Mouse (Mus musculus) hindbrain, embryonic 14.5 days (tissue): Measurements from ENCODE around the gene Cbs. TPM values are rescaled to one million over a fixed set of nuclear protein-coding genes. Genes with fewer than 3 reads are reported as not detected.

Experiments
- ATAC-seq: fragments of 200-750 bp; cut with Nextera tagmentation; 2 replicates; pipeline ENCODE4 v1.8.0; 2017; ENCODE audit warnings: moderate number of reproducible peaks, mild to moderate bottlenecking, moderate TSS enrichment, moderate library complexity; ENCODE audit not compliant: low FRiP score
- DNase-seq: peaks from one replicate; pipeline ENCODE4 v3.0.0-alpha.2; 2015; ENCODE audit warnings: low spot score
- H3K27ac ChIP-seq: fragments of 300-500 bp; sonication (generic); 2 replicates; pipeline ENCODE4 v1.5.1; 2014; ENCODE audit warnings: mild to moderate bottlenecking, moderate library complexity
- H3K27me3 ChIP-seq: fragments of 300-500 bp; sonication (generic); 2 replicates; pipeline ENCODE4 v1.6.1; 2014; ENCODE audit warnings: mild to moderate bottlenecking, low read length, mixed read lengths; ENCODE audit not compliant: control insufficient read depth, insufficient read depth
- H3K36me3 ChIP-seq: fragments of 300-500 bp; sonication (generic); replicated peaks from 2 replicates; pipeline ENCODE4 v1.6.1; 2014; ENCODE audit not compliant: control insufficient read depth, insufficient read depth
- H3K4me1 ChIP-seq: fragments of 300-500 bp; sonication (generic); replicated peaks from 2 replicates; pipeline ENCODE4 v1.6.1; 2014; ENCODE audit warnings: antibody characterized with exemption, low read length, mixed read lengths; ENCODE audit not compliant: control insufficient read depth, insufficient read depth
- H3K4me2 ChIP-seq: fragments of 300-500 bp; sonication (generic); replicated peaks from 2 replicates; pipeline ENCODE4 v1.6.1; 2014; ENCODE audit warnings: mild to moderate bottlenecking, moderate library complexity
- H3K4me3 ChIP-seq: fragments of 300-500 bp; sonication (generic); replicated peaks from 2 replicates; pipeline ENCODE4 v1.5.1; 2014; ENCODE audit warnings: mild to moderate bottlenecking, low read length
- H3K9ac ChIP-seq: fragments of 300-500 bp; sonication (generic); 2 replicates; pipeline ENCODE4 v1.6.1; 2014
- H3K9me3 ChIP-seq: fragments of 300-500 bp; sonication (generic); 2 replicates; pipeline ENCODE4 v1.6.1; 2016; ENCODE audit warnings: low read length; ENCODE audit not compliant: control insufficient read depth
- WGBS: fragments of 180-500 bp; shearing (Covaris S2); extraction: QIAGEN DNeasy Blood & Tissue Kit; methylation state at CpG from one replicate; pipeline ENCODE4 v1.1.7; 2014; 5-methylcytosine and 5-hydroxymethylcytosine counted together
- polyA plus RNA-seq: library from polyadenylated mRNA; unstranded; fragments of >200 nt; fragmentation: Nextera tagmentation; extraction: Ambion mirVana; gene quantifications from 2 replicates; pipeline ENCODE4 v1.2.1, GENCODE M21; 2014

Gene Cbs
- polyA plus RNA-seq, 1 experiment from 2014 or later = 6.7 TPM

GRCm38 (mm10) chr17:31668306-31668705 lies 31.3 kb upstream of the Cbs start:
- Histone ChIP-seq H3K9me3 (no peaks in the 10 kb centered on the region), H3K4me2 (no peak overlapping the region), H3K4me3 (no peak overlapping the region), H3K27me3 (no peaks in the 10 kb centered on the region), H3K36me3 (no peaks in the 10 kb centered on the region), H3K4me1 (no peaks in the 10 kb centered on the region), H3K9ac (no peak overlapping the region), H3K27ac (no peak overlapping the region)
- ATAC-seq (no peak), DNase-seq (no peak)
- WGBS = 84% methylated on average over 8 of the region's 9 CpGs

DNA sequence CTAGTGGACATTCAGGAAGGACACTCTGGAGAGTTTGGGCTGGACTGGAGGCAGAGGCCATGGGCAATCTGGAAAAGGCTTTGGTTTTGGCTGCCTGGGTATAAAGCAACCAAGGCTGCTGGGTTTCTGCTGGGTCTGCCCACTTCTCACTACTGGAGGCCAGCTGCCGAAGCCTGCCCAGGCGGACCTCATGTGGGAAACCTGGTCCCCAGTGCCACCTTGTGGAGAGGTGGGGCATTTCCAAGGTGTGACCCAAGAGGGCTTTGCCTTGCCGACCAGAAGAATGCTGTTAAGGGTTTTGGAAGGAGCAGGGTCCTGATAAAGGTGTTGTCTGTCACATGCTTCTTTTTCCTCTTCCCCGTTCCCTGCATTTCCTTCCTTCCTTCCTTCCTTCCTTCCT lies 27.7 kb upstream of the Cbs start:
- Histone ChIP-seq H3K36me3 (no peaks in the 10 kb centered on the region), H3K9ac (no peak overlapping the region), H3K4me3 (no peak overlapping the region), H3K27me3 (no peaks in the 10 kb centered on the region), H3K9me3 (no peaks in the 10 kb centered on the region), H3K27ac (no peak overlapping the region), H3K4me1 (no peaks in the 10 kb centered on the region), H3K4me2 (no peak overlapping the region)
- WGBS = 21% methylated on average over 4 of the region's 4 CpGs
- peak; percentile 75 for DNase-seq
- peak; percentile 69 for ATAC-seq

- ATAC-seq = no peak
- no peak overlapping the region for H3K9ac ChIP-seq
- DNase-seq = no peak
- H3K4me2 ChIP-seq = no peak overlapping the region
- H3K27me3 ChIP-seq = no peaks in the 10 kb centered on the region
- 0 out of 2 replicates have a peak, but pooled peaks cover 6% of the 10 kb centered on the region for H3K4me1 ChIP-seq
- H3K36me3 ChIP-seq = no peaks in the 10 kb centered on the region
- no peak overlapping the region for H3K4me3 ChIP-seq
- no peaks in the 10 kb centered on the region for H3K9me3 ChIP-seq
- no peak overlapping the region for H3K27ac ChIP-seq
Measured at GRCm38 (mm10) chr17:31662855-31663254, 25.8 kb upstream of the Cbs start.

DNA sequence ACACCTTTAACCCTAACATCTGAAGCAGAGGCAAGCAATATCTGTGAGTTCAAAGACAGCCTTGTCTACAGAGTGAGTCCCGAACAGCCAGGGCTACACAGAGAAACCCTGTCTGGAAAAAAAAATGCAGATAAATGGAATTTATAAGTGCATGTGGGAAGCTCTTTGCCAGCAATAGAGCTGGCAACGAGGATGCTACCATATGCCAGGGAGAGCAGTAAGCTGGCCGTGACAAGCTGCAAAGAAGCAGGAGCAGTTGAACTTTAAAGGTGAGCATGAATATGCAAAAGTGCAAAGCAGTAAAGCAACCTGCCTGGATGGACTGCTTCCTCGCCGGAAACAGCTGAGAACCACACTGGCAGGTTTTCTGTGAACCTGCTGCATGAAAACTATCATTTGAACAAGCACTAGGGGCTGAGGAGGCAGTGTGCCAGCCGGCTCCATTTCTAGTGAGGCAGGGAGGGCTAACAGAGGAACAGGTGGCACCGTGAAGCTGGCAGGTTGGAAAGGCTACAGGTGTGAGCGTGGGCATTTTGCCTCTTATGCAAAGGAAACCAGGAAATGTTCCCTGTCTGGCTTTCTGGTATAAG lies 23.7 kb upstream of the Cbs start:
- no peak overlapping the region for H3K4me3 ChIP-seq
- no peak for ATAC-seq
- peaks cover 15% of the 10 kb centered on the region for H3K4me1 ChIP-seq
- DNase-seq = no peak
- 76% methylated on average over 8 of the region's 8 CpGs for WGBS
- no peaks in the 10 kb centered on the region for H3K27me3 ChIP-seq
- H3K36me3 ChIP-seq = peaks cover 4% of the 10 kb centered on the region; the same call in 1 of the 2 replicates
- no peak overlapping the region for H3K4me2 ChIP-seq
- no peak overlapping the region for H3K27ac ChIP-seq
- no peak overlapping the region; the same call in 1 of the 2 replicates for H3K9ac ChIP-seq
- no peaks in the 10 kb centered on the region for H3K9me3 ChIP-seq

DNA sequence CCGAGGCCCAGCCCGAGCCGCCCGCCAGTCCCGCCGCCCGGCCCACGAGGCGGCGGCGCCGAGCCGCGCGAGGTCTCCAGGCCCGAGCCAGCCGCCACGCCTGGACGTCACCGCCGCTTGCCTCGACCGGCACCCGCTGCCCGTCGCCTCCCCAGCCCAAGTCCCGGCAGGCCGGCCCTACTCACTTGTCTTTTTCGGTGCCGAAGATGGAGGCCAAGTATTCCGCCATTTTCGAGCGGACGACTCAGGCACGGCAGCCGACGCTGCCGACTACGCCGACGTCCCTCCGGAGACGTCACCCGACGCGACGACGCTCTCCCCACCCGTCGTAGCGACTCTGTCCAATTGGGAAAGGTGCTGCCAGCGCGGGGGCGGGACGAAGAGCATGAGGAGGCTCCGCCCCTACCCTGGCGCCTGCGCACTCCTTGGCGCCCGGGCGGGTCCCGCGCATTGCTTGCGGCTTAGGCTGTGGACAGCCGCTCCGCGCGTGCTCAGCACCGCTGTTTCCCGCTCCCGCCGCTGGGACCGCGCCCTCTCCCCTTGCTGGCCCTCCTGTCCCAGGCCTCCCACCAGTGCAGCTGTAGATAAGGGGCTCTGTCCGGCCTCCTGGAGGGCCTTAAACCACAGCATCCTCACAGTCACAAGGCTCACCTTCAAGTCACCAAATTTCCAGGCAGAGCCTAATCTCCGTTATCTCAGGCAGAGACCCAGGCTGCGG lies 21.6 kb upstream of the Cbs start, which contains the start of gene U2af1:
Gene U2af1 (minus strand): TSS at position 425 of the 718 bp plus-strand sequence.
- Histone ChIP-seq H3K9me3 (no peaks in the 10 kb centered on the region), H3K4me1 (peaks cover 15% of the 10 kb centered on the region), H3K9ac (peak within 1 kb of the TSS; percentile 95), H3K4me3 (peak within 1 kb of the TSS; percentile 98), H3K27ac (peak within 1 kb of the TSS; percentile 89), H3K36me3 (peaks cover 25% of the 10 kb centered on the region), H3K4me2 (peak within 1 kb of the TSS; percentile 93), H3K27me3 (no peaks in the 10 kb centered on the region)
- ATAC-seq (peak; percentile 98), DNase-seq (peak; percentile 99)
- under 1% methylated on average over 73 of the region's 77 CpGs for WGBS

GRCm38 (mm10) chr17:31658136-31658467 lies 21.1 kb upstream of the Cbs start:
- H3K9me3 ChIP-seq = no peaks in the 10 kb centered on the region
- 1% methylated on average over 27 of the region's 27 CpGs for WGBS
- H3K4me2 ChIP-seq = peak overlapping the region; percentile 93
- H3K27me3 ChIP-seq = no peaks in the 10 kb centered on the region
- DNase-seq (no peak), ATAC-seq (no peak)
- H3K9ac ChIP-seq = peak overlapping the region; percentile 95
- H3K36me3 ChIP-seq = peaks cover 30% of the 10 kb centered on the region
- H3K27ac ChIP-seq = peak overlapping the region; percentile 89
- peaks cover 15% of the 10 kb centered on the region for H3K4me1 ChIP-seq
- H3K4me3 ChIP-seq = peak overlapping the region; percentile 98

- H3K9ac ChIP-seq = peak overlapping the region; percentile 95
- no peak for ATAC-seq
- H3K27ac ChIP-seq = no peak overlapping the region
- H3K9me3 ChIP-seq = no peaks in the 10 kb centered on the region
- H3K27me3 ChIP-seq = no peaks in the 10 kb centered on the region
- H3K4me2 ChIP-seq = peak overlapping the region; percentile 93
- H3K4me3 ChIP-seq = peak overlapping the region; percentile 98
- peaks cover 15% of the 10 kb centered on the region for H3K4me1 ChIP-seq
- 56% methylated on average over 12 of the region's 12 CpGs for WGBS
- DNase-seq = no peak
- peaks cover 38% of the 10 kb centered on the region for H3K36me3 ChIP-seq
Measured at GRCm38 (mm10) chr17:31657141-31657983, 20.3 kb upstream of the Cbs start.

DNA sequence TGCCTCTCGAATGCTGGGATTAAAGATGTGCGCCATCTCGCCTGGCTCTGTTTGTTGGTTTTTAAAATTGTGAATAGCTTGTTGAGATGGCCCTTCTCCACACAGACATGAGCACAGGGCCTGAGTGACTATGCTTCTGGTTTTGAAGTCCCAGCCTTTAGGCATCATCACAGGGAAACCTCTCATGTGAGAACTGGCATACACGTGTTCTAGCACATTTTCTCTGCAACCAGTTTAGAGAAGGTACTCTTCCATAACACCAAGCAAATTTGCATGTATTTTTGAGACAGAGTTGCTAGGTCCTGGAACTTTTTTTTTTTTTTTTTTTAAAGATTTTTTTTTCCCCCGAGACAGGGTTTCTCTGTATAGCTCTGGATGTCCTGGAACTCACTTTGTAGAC lies 19.6 kb upstream of the Cbs start:
- no peak overlapping the region for H3K4me3 ChIP-seq
- no peak overlapping the region for H3K9ac ChIP-seq
- no peak overlapping the region for H3K27ac ChIP-seq
- no peaks in the 10 kb centered on the region for H3K27me3 ChIP-seq
- no peaks in the 10 kb centered on the region for H3K9me3 ChIP-seq
- ATAC-seq (no peak), DNase-seq (no peak)
- 92% methylated on average over 5 of the region's 5 CpGs for WGBS
- H3K36me3 ChIP-seq = peaks cover 44% of the 10 kb centered on the region
- peaks cover 15% of the 10 kb centered on the region for H3K4me1 ChIP-seq
- 0 out of 2 replicates have a peak overlapping the region, but pooled peaks have one; percentile 93 for H3K4me2 ChIP-seq

- H3K4me1 ChIP-seq = peaks cover 15% of the 10 kb centered on the region
- H3K36me3 ChIP-seq = peaks cover 58% of the 10 kb centered on the region
- H3K9me3 ChIP-seq = no peaks in the 10 kb centered on the region
- no peak overlapping the region for H3K27ac ChIP-seq
- H3K4me3 ChIP-seq = no peak overlapping the region
- H3K4me2 ChIP-seq = no peak overlapping the region
- no peak for ATAC-seq
- no peak for DNase-seq
- WGBS = 72% methylated on average over 4 of the region's 4 CpGs
- H3K9ac ChIP-seq = no peak overlapping the region
- no peaks in the 10 kb centered on the region for H3K27me3 ChIP-seq
Measured at GRCm38 (mm10) chr17:31655366-31655765, 18.3 kb upstream of the Cbs start.
